Mouse (Mus musculus): ENCODE results near the gene Hpcal1. TPM values are rescaled to one million over a fixed set of nuclear protein-coding genes. Genes with fewer than 3 reads are reported as not detected.

The Hpcal1 gene
- polyA plus RNA-seq, 1 experiment from 2014 or later: 48.0 TPM

GRCm38 (mm10) chr12:17692953-17693352, 2.3 kb downstream of the Hpcal1 start:
- no peaks in the 10 kb centered on the region for H3K36me3 ChIP-seq (ENCODE audit: control insufficient read depth, insufficient read depth, low read length)
- no peak for DNase-seq (ENCODE audit: low spot score)
- no peak for ATAC-seq (ENCODE audit: low FRiP score)
- no peaks in the 10 kb centered on the region for H3K27me3 ChIP-seq (ENCODE audit: control insufficient read depth, insufficient read depth, low read length)
- H3K4me1 ChIP-seq (replicated peaks; ENCODE audit: control insufficient read depth, insufficient read depth, low read length): peaks cover 3% of the 10 kb centered on the region; the same call in 1 of the 2 replicates
- no peak overlapping the region for H3K4me2 ChIP-seq (replicated peaks; ENCODE audit: low read depth, low read length)
- 81% methylated on average over 4 of the region's 4 CpGs for WGBS
- no peaks in the 10 kb centered on the region for H3K9me3 ChIP-seq (ENCODE audit: control insufficient read depth, low read length)
- no peak overlapping the region for H3K27ac ChIP-seq (ENCODE audit: low read depth, low read length)
- H3K9ac ChIP-seq (ENCODE audit: low read depth, low read length): no peak overlapping the region
- H3K4me3 ChIP-seq (ENCODE audit: low read depth, low read length): no peak overlapping the region

GRCm38 (mm10) chr12:17694589-17695115, 4.0 kb downstream of the Hpcal1 start:
- Histone ChIP-seq H3K9ac (ENCODE audit: low read depth, low read length) (no peak overlapping the region), H3K36me3 (ENCODE audit: control insufficient read depth, insufficient read depth, low read length) (no peaks in the 10 kb centered on the region), H3K9me3 (ENCODE audit: control insufficient read depth, low read length) (no peaks in the 10 kb centered on the region), H3K4me2 (replicated peaks; ENCODE audit: low read depth, low read length) (no peak overlapping the region), H3K4me3 (ENCODE audit: low read depth, low read length) (no peak overlapping the region), H3K4me1 (replicated peaks; ENCODE audit: control insufficient read depth, insufficient read depth, low read length) (peaks cover 3% of the 10 kb centered on the region), H3K27ac (ENCODE audit: low read depth, low read length) (no peak overlapping the region), H3K27me3 (ENCODE audit: control insufficient read depth, insufficient read depth, low read length) (no peaks in the 10 kb centered on the region)
- WGBS: 88% methylated on average over 1 of the region's 1 CpGs
- no peak for ATAC-seq (ENCODE audit: low FRiP score)
- DNase-seq (ENCODE audit: low spot score): no peak

- no peak for DNase-seq (ENCODE audit: low spot score)
- ATAC-seq (ENCODE audit: low FRiP score): no peak
These were observed 5.7 kb downstream of the Hpcal1 start for GRCm38 (mm10) chr12:17696395-17696794.

GRCm38 (mm10) chr12:17698934-17699333, 8.3 kb downstream of the Hpcal1 start:
- Histone ChIP-seq H3K9ac (ENCODE audit: low read depth, low read length) (no peak overlapping the region), H3K4me3 (ENCODE audit: low read depth, low read length) (no peak overlapping the region), H3K27me3 (ENCODE audit: control insufficient read depth, insufficient read depth, low read length) (no peaks in the 10 kb centered on the region), H3K4me2 (replicated peaks; ENCODE audit: low read depth, low read length) (no peak overlapping the region), H3K4me1 (replicated peaks; ENCODE audit: control insufficient read depth, insufficient read depth, low read length) (no peaks in the 10 kb centered on the region; the same call in 1 of the 2 replicates), H3K27ac (ENCODE audit: low read depth, low read length) (no peak overlapping the region), H3K36me3 (ENCODE audit: control insufficient read depth, insufficient read depth, low read length) (no peaks in the 10 kb centered on the region), H3K9me3 (ENCODE audit: control insufficient read depth, low read length) (no peaks in the 10 kb centered on the region)
- ATAC-seq (ENCODE audit: low FRiP score) (peak; percentile 35), DNase-seq (ENCODE audit: low spot score) (no peak)
- 44% methylated on average over 4 of the region's 4 CpGs for WGBS

More at GRCm38 (mm10) chr12:17696395-17696794, 5.7 kb downstream of the Hpcal1 start:
- no peaks in the 10 kb centered on the region for H3K36me3 ChIP-seq (ENCODE audit: control insufficient read depth, insufficient read depth, low read length)
- H3K9ac ChIP-seq (ENCODE audit: low read depth, low read length): no peak overlapping the region
- no peaks in the 10 kb centered on the region for H3K9me3 ChIP-seq (ENCODE audit: control insufficient read depth, low read length)
- H3K27ac ChIP-seq (ENCODE audit: low read depth, low read length): no peak overlapping the region
- no peaks in the 10 kb centered on the region for H3K27me3 ChIP-seq (ENCODE audit: control insufficient read depth, insufficient read depth, low read length)
- no peak overlapping the region for H3K4me3 ChIP-seq (ENCODE audit: low read depth, low read length)
- peaks cover 3% of the 10 kb centered on the region for H3K4me1 ChIP-seq (replicated peaks; ENCODE audit: control insufficient read depth, insufficient read depth, low read length)
- no peak overlapping the region for H3K4me2 ChIP-seq (replicated peaks; ENCODE audit: low read depth, low read length)
- 94% methylated on average over 7 of the region's 7 CpGs for WGBS

- ATAC-seq (ENCODE audit: low FRiP score): peak; percentile 81
- H3K36me3 ChIP-seq (ENCODE audit: control insufficient read depth, insufficient read depth, low read length): no peaks in the 10 kb centered on the region
- 0 out of 2 replicates have a peak overlapping the region, but pooled peaks have one; percentile 3 for H3K27ac ChIP-seq (ENCODE audit: low read depth, low read length)
- H3K4me2 ChIP-seq (replicated peaks; ENCODE audit: low read depth, low read length): no peak overlapping the region
- no peaks in the 10 kb centered on the region; the same call in 1 of the 2 replicates for H3K4me1 ChIP-seq (replicated peaks; ENCODE audit: control insufficient read depth, insufficient read depth, low read length)
- WGBS: 61% methylated on average over 1 of the region's 1 CpGs
- no peak overlapping the region for H3K4me3 ChIP-seq (ENCODE audit: low read depth, low read length)
- H3K9ac ChIP-seq (ENCODE audit: low read depth, low read length): no peak overlapping the region
- no peaks in the 10 kb centered on the region for H3K27me3 ChIP-seq (ENCODE audit: control insufficient read depth, insufficient read depth, low read length)
- H3K9me3 ChIP-seq (ENCODE audit: control insufficient read depth, low read length): no peaks in the 10 kb centered on the region
- peak; percentile 30 for DNase-seq (ENCODE audit: low spot score)
These were observed 8.8 kb downstream of the Hpcal1 start for GRCm38 (mm10) chr12:17699480-17699879.

- DNase-seq (ENCODE audit: low spot score): no peak
- 67% methylated on average over 5 of the region's 5 CpGs for WGBS
- Histone ChIP-seq H3K4me1 (replicated peaks; ENCODE audit: control insufficient read depth, insufficient read depth, low read length) (no peaks in the 10 kb centered on the region; the same call in 1 of the 2 replicates), H3K4me3 (ENCODE audit: low read depth, low read length) (no peak overlapping the region), H3K9me3 (ENCODE audit: control insufficient read depth, low read length) (no peaks in the 10 kb centered on the region), H3K27ac (ENCODE audit: low read depth, low read length) (no peak overlapping the region), H3K36me3 (ENCODE audit: control insufficient read depth, insufficient read depth, low read length) (no peaks in the 10 kb centered on the region), H3K27me3 (ENCODE audit: control insufficient read depth, insufficient read depth, low read length) (no peaks in the 10 kb centered on the region), H3K9ac (ENCODE audit: low read depth, low read length) (no peak overlapping the region), H3K4me2 (replicated peaks; ENCODE audit: low read depth, low read length) (no peak overlapping the region)
- ATAC-seq (ENCODE audit: low FRiP score): no peak
These were observed 10.6 kb downstream of the Hpcal1 start for GRCm38 (mm10) chr12:17701131-17701720.

- DNase-seq (ENCODE audit: low spot score) (no peak), ATAC-seq (ENCODE audit: low FRiP score) (no peak)
- Histone ChIP-seq H3K9me3 (ENCODE audit: control insufficient read depth, low read length) (no peaks in the 10 kb centered on the region), H3K27ac (ENCODE audit: low read depth, low read length) (no peak overlapping the region), H3K4me1 (replicated peaks; ENCODE audit: control insufficient read depth, insufficient read depth, low read length) (no peaks in the 10 kb centered on the region; the same call in 1 of the 2 replicates), H3K9ac (ENCODE audit: low read depth, low read length) (no peak overlapping the region), H3K36me3 (ENCODE audit: control insufficient read depth, insufficient read depth, low read length) (no peaks in the 10 kb centered on the region), H3K4me2 (replicated peaks; ENCODE audit: low read depth, low read length) (no peak overlapping the region), H3K4me3 (ENCODE audit: low read depth, low read length) (no peak overlapping the region), H3K27me3 (ENCODE audit: control insufficient read depth, insufficient read depth, low read length) (no peaks in the 10 kb centered on the region)
- 70% methylated on average over 2 of the region's 2 CpGs for WGBS
These were observed 11.1 kb downstream of the Hpcal1 start for GRCm38 (mm10) chr12:17701795-17702194.

GRCm38 (mm10) chr12:17702257-17702943, 11.7 kb downstream of the Hpcal1 start:
- H3K27ac ChIP-seq (ENCODE audit: low read depth, low read length): no peak overlapping the region
- no peak overlapping the region for H3K4me3 ChIP-seq (ENCODE audit: low read depth, low read length)
- H3K27me3 ChIP-seq (ENCODE audit: control insufficient read depth, insufficient read depth, low read length): no peaks in the 10 kb centered on the region
- no peak for ATAC-seq (ENCODE audit: low FRiP score)
- no peak for DNase-seq (ENCODE audit: low spot score)
- 77% methylated on average over 9 of the region's 9 CpGs for WGBS
- H3K4me2 ChIP-seq (replicated peaks; ENCODE audit: low read depth, low read length): no peak overlapping the region
- H3K9me3 ChIP-seq (ENCODE audit: control insufficient read depth, low read length): no peaks in the 10 kb centered on the region
- H3K9ac ChIP-seq (ENCODE audit: low read depth, low read length): no peak overlapping the region
- no peaks in the 10 kb centered on the region for H3K36me3 ChIP-seq (ENCODE audit: control insufficient read depth, insufficient read depth, low read length)
- no peaks in the 10 kb centered on the region; the same call in 1 of the 2 replicates for H3K4me1 ChIP-seq (replicated peaks; ENCODE audit: control insufficient read depth, insufficient read depth, low read length)

Data from hindbrain, embryonic 11.5 days (tissue).